Mouse (Mus musculus): ENCODE data around the gene Magea6.
"Not testable (repeated sequence)": the region's sequence is repeated elsewhere in the genome, so short reads cannot be mapped to it uniquely, and the experiment has no call there.

The Magea6 gene

GRCm38 (mm10) chrX:154935887-154936286, at the start of gene Magea6:
Gene Magea6 (minus strand): TSS chrX:154935987.
- in situ Hi-C loops (cut with MboI, MseI) = not testable (repeated sequence)

- in situ Hi-C loops (cut with MboI, MseI) = loop anchor here in 1 of 2 experiments (5.0 kb wide), 1 partner anchor 78 kb away; no protein-coding TSS in a partner anchor
Measured at GRCm38 (mm10) chrX:154949405-154949804, 13.6 kb upstream of the Magea6 start, which contains the start of gene Magea3. Gene Magea3 (minus strand): TSS chrX:154949505.

DNA sequence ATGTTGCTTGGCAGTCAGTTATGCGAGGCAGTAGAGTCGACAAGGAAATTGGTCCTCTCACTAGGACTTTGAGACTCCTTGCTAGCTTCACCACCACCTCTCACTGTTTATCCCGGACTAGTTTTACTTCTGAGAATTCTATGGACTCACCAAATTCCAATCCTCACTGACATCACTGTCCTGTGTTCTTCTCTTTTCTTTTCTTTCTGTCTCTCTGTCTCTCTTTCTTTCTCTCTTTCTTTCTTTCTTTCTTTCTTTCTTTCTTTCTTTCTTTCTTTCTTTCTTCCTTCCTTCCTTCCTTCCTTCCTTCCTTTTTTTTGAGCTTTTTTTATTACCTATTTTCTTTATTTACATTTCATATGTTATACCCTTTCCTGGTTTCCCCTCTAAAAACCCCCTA, 45.6 kb downstream of the Magea6 start, which contains the start of gene Cldn34b1:
TSS of gene Cldn34b1 (minus strand) at position 101 of the 400 bp plus-strand sequence.
- in situ Hi-C loops (cut with MboI, MseI) = not testable (repeated sequence)
